Mouse (Mus musculus) adrenal gland, postnatal 14 days (tissue): Measurements from ENCODE around the gene Ctsz. TPM values are rescaled to one million over a fixed set of nuclear protein-coding genes. Genes with fewer than 3 reads are reported as not detected.
A peak's percentile ranks its signal among the peaks of the same experiment; 100 is the strongest.

ENCODE experiments used
- DNase-seq: peaks from one replicate; pipeline ENCODE4 v3.0.0; 2021; ENCODE audit warnings: mixed read lengths
- total RNA-seq: library from RNA; stranded (reverse); gene quantifications from 2 replicates; pipeline ENCODE4 v1.2.3, GENCODE M21; 2021

The Ctsz gene
- total RNA-seq, 1 experiment from 2014 or later, result 160 TPM

- DNase-seq, result no peak
These were observed 3.1 kb upstream of the Ctsz start for GRCm38 (mm10) chr2:174441898-174442297.

DNA sequence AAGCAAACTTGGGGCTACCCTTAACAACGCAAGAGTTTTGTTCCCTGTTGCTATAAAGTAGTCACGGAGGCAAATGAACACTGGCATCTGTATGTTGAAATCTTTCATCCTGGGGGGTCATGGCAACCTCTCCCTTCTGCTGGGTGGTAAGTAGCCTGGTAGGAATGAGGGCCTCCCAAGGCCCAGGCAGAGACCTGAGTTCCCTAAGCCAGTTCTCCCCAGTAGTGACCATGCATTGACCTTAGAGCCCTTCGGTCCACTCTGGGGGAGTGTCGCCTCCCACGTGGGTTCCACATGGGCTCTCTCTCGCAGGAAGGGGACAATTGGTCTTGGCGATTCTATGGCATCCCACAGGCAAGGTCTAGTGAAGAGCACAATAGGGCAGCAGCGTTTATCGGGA is 1.1 kb upstream of the Ctsz start:
- no peak for DNase-seq

GRCm38 (mm10) chr2:174439450-174439838 is 605 bp upstream of the Ctsz start:
- DNase-seq, result no peak

DNA sequence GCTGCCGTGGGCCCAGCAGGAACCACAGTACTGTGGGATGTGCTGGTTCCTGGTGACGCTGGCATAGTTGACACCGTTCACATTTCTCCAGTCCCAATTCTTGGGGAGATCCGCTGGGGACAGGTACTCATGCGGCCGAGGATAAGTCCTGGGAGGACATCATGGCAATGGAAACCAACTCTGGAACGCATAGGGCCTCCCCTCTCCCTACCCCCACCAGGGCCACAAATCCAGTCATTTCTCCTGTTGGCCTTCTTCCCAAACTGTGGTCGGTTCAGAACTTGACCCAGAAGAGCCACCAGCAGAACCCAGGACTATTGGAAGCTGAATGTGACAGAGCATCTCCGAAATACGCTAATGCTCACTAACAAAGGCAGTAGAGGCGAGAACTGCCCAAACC is 658 bp downstream of the Ctsz start:
- DNase-seq, result no peak

GRCm38 (mm10) chr2:174437697-174437982 is 1.2 kb downstream of the Ctsz start:
- peak; percentile 32 for DNase-seq

DNA sequence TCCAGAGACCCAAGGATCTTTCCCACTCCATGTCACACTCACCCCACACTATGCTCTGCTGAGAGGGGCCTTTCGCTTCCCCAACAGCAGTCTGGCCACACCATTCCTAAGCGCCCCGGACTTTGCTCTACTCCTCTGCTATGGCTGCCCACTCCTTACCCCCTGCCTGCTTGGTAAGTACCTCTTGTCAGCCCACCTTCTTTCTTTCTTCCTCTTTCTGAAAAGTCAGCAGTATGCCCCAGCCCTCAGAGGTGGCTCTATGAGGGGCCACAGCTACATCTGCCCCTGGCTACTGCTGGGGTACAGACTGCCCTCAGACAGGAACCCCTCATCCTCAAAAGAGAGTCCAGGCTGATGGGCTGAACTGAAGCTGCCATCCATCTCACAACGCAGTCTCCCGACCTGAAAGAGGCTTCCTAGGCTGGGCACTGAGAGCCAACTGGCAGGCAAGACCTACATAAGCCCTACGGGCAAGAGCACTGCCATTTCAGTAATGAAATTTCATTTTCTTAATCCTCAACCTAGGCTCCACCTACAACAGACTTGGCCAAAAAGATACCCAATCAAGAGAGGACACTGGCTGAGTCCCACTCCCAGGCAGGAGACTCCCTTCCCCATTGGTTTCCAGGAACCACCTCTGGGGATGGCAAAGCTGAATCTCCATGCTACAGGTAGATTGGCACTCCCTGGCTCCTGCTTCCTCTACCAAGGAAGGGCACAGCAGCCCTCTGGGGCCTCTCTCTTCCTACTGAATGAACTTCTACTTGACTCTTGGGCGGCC is 1.7 kb downstream of the Ctsz start:
- DNase-seq, result no peak

DNA sequence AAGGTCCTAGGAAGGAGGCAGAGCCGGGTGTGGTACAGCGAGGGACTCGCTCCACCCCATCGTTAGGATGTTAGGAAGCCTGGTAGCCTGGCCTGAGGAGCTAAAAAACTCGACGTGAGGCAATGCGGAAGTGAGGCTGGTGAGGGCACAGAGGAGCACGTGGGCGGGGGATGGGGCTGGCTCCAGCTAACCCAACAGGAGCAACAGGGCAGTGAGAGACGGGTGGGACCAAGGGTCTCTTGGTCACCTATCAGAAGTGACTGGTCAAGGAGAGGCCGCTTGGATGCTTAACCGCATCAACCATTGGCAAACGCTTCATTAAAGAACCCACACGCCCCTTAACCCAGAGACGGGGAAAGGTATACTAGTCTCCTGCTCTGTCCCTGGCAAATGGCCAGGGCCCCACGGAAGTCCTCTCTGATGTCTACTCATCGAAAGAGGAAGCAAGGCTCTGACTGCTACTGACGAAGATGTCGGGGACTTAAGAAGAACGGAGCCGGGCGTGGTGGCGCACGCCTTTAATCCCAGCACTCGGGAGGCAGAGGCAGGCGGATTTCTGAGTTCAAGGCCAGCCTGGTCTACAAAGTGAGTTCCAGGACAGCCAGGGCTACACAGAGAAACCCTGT is 2.6 kb downstream of the Ctsz start:
- DNase-seq, result peak; percentile 21

GRCm38 (mm10) chr2:174434943-174435342 is 3.9 kb downstream of the Ctsz start:
- no peak for DNase-seq

GRCm38 (mm10) chr2:174428996-174429591 is 9.7 kb downstream of the Ctsz start:
- DNase-seq, result no peak

GRCm38 (mm10) chr2:174428076-174428835 is 10.6 kb downstream of the Ctsz start:
- no peak for DNase-seq

DNA sequence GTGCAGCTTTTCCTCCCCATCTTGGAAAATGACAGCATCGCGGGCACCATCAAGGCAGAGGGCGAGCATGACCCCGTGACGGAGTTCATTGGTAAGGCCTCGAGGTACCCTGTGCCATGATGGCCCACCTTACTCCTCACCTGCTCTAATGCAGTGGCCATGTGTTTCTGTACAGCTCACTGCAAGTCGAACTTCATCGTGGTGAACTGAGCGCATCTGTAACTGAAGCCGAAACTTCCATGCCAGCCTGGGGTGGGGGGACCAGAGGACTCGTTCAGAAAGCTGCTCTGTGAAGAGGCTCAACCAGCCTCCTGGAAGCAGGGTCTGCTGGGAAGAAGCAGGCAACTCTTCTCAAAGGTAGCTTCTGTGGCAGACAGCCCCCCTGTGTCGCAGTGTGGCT is 12.0 kb downstream of the Ctsz start:
- no peak for DNase-seq

- DNase-seq, result no peak
These were observed 14.3 kb downstream of the Ctsz start for GRCm38 (mm10) chr2:174424301-174425085.

- no peak for DNase-seq
These were observed 17.7 kb downstream of the Ctsz start for GRCm38 (mm10) chr2:174421107-174421506.

- DNase-seq, result peak; percentile 97
These were observed 23.0 kb downstream of the Ctsz start, which contains the start of gene Nelfcd for GRCm38 (mm10) chr2:174415731-174416310. Gene Nelfcd, plus strand, starts transcription at chr2:174415804.

GRCm38 (mm10) chr2:174415001-174415730 is 23.7 kb downstream of the Ctsz start:
- DNase-seq, result no peak

DNA sequence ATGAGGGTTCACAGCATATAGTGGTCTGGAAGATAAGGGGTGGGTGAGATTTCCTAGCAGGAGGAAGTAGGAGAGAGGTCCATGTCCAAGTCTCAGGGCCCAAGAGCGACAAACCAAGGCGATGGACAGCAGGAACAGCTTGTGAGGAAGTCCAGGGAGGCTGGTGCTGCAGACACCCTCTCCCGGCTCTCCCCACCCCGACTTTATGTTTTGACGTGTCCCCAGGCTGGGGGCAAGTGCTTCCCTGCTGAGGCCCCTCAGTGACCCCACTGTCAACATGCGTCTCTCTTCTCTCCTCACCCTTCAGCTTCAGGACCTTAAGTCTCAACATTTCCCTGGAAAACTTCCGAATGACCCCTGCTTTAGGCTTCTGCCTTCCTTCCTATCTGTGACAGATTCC is 25.7 kb downstream of the Ctsz start:
- DNase-seq, result no peak

DNA sequence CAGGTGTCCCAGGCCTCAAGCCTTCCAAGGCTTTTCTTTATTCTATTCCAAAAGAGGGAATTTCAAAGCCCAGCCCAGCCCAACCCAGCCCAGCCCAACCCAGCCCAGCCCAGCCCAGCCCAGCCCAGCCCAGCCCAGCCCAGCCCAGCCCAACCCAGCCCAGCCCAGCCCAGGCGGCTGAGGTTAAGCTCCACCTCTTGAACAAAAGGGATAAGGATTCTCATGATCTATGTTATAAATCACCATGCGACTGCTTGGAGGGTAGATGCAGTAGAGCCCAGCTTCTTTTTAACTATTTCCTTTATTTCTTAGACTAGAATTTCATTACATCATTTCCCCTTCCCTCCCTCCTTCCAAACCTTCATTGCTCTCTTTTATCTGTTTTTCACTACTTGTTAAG is 28.6 kb downstream of the Ctsz start:
- DNase-seq, result no peak

GRCm38 (mm10) chr2:174400396-174400795 is 38.4 kb downstream of the Ctsz start:
- no peak for DNase-seq

GRCm38 (mm10) chr2:174397881-174398280 is 41.0 kb downstream of the Ctsz start:
- DNase-seq, result no peak

DNA sequence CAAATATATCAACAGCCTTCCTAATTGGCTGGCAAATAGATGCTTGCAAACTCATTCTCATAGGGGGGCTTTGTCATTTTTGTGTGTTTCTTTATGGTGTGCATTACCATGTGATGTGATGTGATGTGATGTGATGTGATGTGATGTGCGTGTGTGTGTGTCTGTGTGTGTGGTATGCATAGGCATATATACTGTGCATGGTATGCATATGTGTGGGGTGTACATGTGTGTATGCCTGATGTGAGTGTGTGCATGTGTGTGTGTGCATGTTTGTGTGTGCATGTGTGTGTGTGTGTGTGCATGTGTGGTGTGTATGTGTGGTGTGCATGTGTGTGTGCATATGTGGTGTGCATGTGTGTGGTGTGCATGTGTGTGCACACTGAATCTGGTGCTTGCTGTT is 41.8 kb downstream of the Ctsz start:
- DNase-seq, result no peak

DNA sequence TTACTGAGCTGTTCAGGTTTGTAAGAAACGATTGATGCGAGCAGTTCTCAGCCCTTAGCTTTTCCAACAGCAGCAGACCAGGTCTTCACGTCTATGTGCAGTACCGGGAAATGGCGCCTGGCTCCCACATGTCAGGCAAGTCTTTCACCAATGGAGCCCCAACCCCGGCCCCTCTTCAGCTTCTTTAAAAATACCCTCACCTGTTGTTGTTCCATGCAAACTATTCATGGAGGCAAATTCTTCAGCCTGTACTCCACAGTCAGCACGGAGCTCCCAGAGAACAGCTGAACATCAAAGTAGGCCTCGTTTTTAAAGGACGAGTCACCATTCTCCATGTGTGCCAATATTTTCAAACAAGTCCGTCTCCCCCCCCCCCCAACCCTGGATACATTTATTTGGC is 42.2 kb downstream of the Ctsz start:
- DNase-seq, result no peak
